Mouse (Mus musculus): ENCODE measurements at regions not wholly inside any gene's neighbourhood (a gene's known extent, or its start where the extent isn't known, plus 50 kb on each side); places are given as distances from the start of the nearest gene placed in this dataset.

GRCm38 (mm10) chr2:117910781-117911180 is 200.9 kb upstream of the Thbs1 start:
- no peak for DNase-seq (ENCODE audit: low read depth, low spot score)

GRCm38 (mm10) chr2:117912722-117913121 is 199.0 kb upstream of the Thbs1 start:
- peak; percentile 14 for DNase-seq (ENCODE audit: low read depth, low spot score)

- peak; percentile 23 for DNase-seq (ENCODE audit: low read depth, low spot score)
Observed at GRCm38 (mm10) chr2:117913846-117914245, 197.8 kb upstream of the Thbs1 start.

- DNase-seq (ENCODE audit: low read depth, low spot score) = no peak
Observed at GRCm38 (mm10) chr2:117915821-117916220, 195.9 kb upstream of the Thbs1 start.

GRCm38 (mm10) chr2:117917181-117917580 is 194.5 kb upstream of the Thbs1 start:
- DNase-seq (ENCODE audit: low read depth, low spot score) = no peak

GRCm38 (mm10) chr2:117924877-117925276 is 186.8 kb upstream of the Thbs1 start:
- DNase-seq (ENCODE audit: low read depth, low spot score) = no peak

- no peak for DNase-seq (ENCODE audit: low read depth, low spot score)
Observed at GRCm38 (mm10) chr2:117925412-117925811, 186.3 kb upstream of the Thbs1 start.

GRCm38 (mm10) chr2:117928062-117928461 is 183.6 kb upstream of the Thbs1 start:
- no peak for DNase-seq (ENCODE audit: low read depth, low spot score)

- no peak for DNase-seq (ENCODE audit: low read depth, low spot score)
Observed at GRCm38 (mm10) chr2:117929586-117929985, 182.1 kb upstream of the Thbs1 start.

- no peak for DNase-seq (ENCODE audit: low read depth, low spot score)
Observed at GRCm38 (mm10) chr2:117930895-117931537, 180.7 kb upstream of the Thbs1 start.

- DNase-seq (ENCODE audit: low read depth, low spot score) = no peak
Observed at GRCm38 (mm10) chr2:117936590-117936989, 175.1 kb upstream of the Thbs1 start.

- DNase-seq (ENCODE audit: low read depth, low spot score) = no peak
Observed at GRCm38 (mm10) chr2:117938283-117939049, 173.2 kb upstream of the Thbs1 start.

- DNase-seq (ENCODE audit: low read depth, low spot score) = peak; percentile 4
Observed at GRCm38 (mm10) chr2:117941517-117942096, 170.1 kb upstream of the Thbs1 start.

GRCm38 (mm10) chr2:117943666-117944065 is 168.0 kb upstream of the Thbs1 start:
- DNase-seq (ENCODE audit: low read depth, low spot score) = no peak

GRCm38 (mm10) chr2:117944325-117944724 is 167.4 kb upstream of the Thbs1 start:
- DNase-seq (ENCODE audit: low read depth, low spot score) = no peak

- DNase-seq (ENCODE audit: low read depth, low spot score) = no peak
Observed at GRCm38 (mm10) chr2:117944942-117945341, 166.7 kb upstream of the Thbs1 start.

GRCm38 (mm10) chr2:117950431-117951336 is 161.0 kb upstream of the Thbs1 start:
- no peak for DNase-seq (ENCODE audit: low read depth, low spot score)

GRCm38 (mm10) chr2:117951337-117951718 is 160.3 kb upstream of the Thbs1 start:
- DNase-seq (ENCODE audit: low read depth, low spot score) = no peak

GRCm38 (mm10) chr2:117958737-117959136 is 152.9 kb upstream of the Thbs1 start:
- no peak for DNase-seq (ENCODE audit: low read depth, low spot score)

- DNase-seq (ENCODE audit: low read depth, low spot score) = no peak
Observed at GRCm38 (mm10) chr2:117959440-117959839, 152.2 kb upstream of the Thbs1 start.

GRCm38 (mm10) chr2:117962531-117962930 is 149.1 kb upstream of the Thbs1 start:
- no peak for DNase-seq (ENCODE audit: low read depth, low spot score)

GRCm38 (mm10) chr2:117963526-117963925 is 148.2 kb upstream of the Thbs1 start:
- no peak for DNase-seq (ENCODE audit: low read depth, low spot score)
